Mouse (Mus musculus) MEL (cell line): Measurements from ENCODE around the gene Mrvi1. TPM values are rescaled to one million over a fixed set of nuclear protein-coding genes. Genes with fewer than 3 reads are reported as not detected.

Experiments
- DNase-seq: peaks from one replicate; pipeline ENCODE4 v3.0.0; 2011; ENCODE audit warnings: low read depth, low spot score
- H3K27ac ChIP-seq: 2 replicates; pipeline ENCODE4 v1.5.1; 2012; ENCODE audit warnings: low read depth, mild to moderate bottlenecking, control low read depth, low read length, moderate library complexity; ENCODE audit not compliant: control insufficient read depth
- H3K27me3 ChIP-seq, 2 experiments: fragments of 150-350 bp in 1 of 2; sonication (generic) in 1 of 2; 2 replicates each; pipeline ENCODE4 v1.6.1; 2012; ENCODE audit warnings: low read length in 2 of 2, mild to moderate bottlenecking in 2 of 2, improper control_type of control experiment in 1 of 2, moderate library complexity in 1 of 2; ENCODE audit not compliant: insufficient read depth in 2 of 2, control insufficient read depth in 1 of 2
- H3K36me3 ChIP-seq, 2 experiments: 2 replicates each; pipeline ENCODE4 v1.6.1; 2012 to 2014; ENCODE audit warnings: low read length in 2 of 2, improper control_type of control experiment in 1 of 2, inconsistent platforms in 1 of 2, mild to moderate bottlenecking in 1 of 2; ENCODE audit not compliant: insufficient read depth in 2 of 2, control insufficient read depth in 1 of 2
- H3K4me1 ChIP-seq, 2 experiments: fragments of 150-350 bp in 1 of 2; sonication (generic) in 1 of 2; 2 replicates each; pipeline ENCODE4 v1.6.1; 2012; ENCODE audit warnings: low read length in 2 of 2, improper control_type of control experiment in 1 of 2, mild to moderate bottlenecking in 1 of 2; ENCODE audit not compliant: insufficient read depth in 2 of 2, control insufficient read depth in 1 of 2
- H3K4me3 ChIP-seq, 2 experiments: fragments of 150-350 bp in 1 of 2; sonication (generic) in 1 of 2; 2 replicates each; pipeline ENCODE4 v1.5.1; 2012; ENCODE audit warnings: low read depth in 2 of 2, low read length in 2 of 2, mild to moderate bottlenecking in 2 of 2, moderate library complexity in 2 of 2, control low read depth in 1 of 2, improper control_type of control experiment in 1 of 2; ENCODE audit not compliant: control insufficient read depth in 1 of 2, insufficient read depth in 1 of 2
- H3K79me2 ChIP-seq: 2 replicates; pipeline ENCODE4 v1.6.1; 2012; ENCODE audit warnings: mild to moderate bottlenecking, low read length, moderate library complexity; ENCODE audit not compliant: control insufficient read depth, poor library complexity, insufficient read depth
- H3K9ac ChIP-seq: 2 replicates; pipeline ENCODE4 v1.6.1; 2012; ENCODE audit warnings: low read depth, mild to moderate bottlenecking, control low read depth, low read length, moderate library complexity; ENCODE audit not compliant: control insufficient read depth, poor library complexity, severe bottlenecking
- H3K9me3 ChIP-seq: fragments of 150-350 bp; sonication (generic); replicated peaks from 2 replicates; pipeline ENCODE4 v1.6.1; 2012; ENCODE audit warnings: mild to moderate bottlenecking, low read length, improper control_type of control experiment, moderate library complexity; ENCODE audit not compliant: insufficient read depth
- CHD1 ChIP-seq: IDR thresholded peaks from 2 replicates; pipeline ENCODE4 v1.6.1; 2012; ENCODE audit warnings: low read depth, mild to moderate bottlenecking, inconsistent platforms, low read length, improper control_type of control experiment
- EP300 ChIP-seq, 2 experiments: IDR thresholded peaks; 2 replicates each; pipeline ENCODE4 v1.6.1; 2011; ENCODE audit warnings: improper control_type of control experiment in 2 of 2, low read length in 2 of 2, low read depth in 1 of 2, mild to moderate bottlenecking in 1 of 2
- ETS1 ChIP-seq: IDR thresholded peaks from 2 replicates; pipeline ENCODE4 v1.6.1; 2012; ENCODE audit warnings: low read depth, mild to moderate bottlenecking, inconsistent platforms, low read length, improper control_type of control experiment, moderate library complexity
- GATA1 ChIP-seq: IDR thresholded peaks from 2 replicates; pipeline ENCODE4 v1.6.1; 2011; ENCODE audit warnings: low read depth, low read length, improper control_type of control experiment
- HCFC1 ChIP-seq: IDR thresholded peaks from 2 replicates; pipeline ENCODE4 v1.6.1; 2012; ENCODE audit warnings: low read depth, mild to moderate bottlenecking, inconsistent platforms, low read length, improper control_type of control experiment, moderate library complexity
- JUND ChIP-seq: IDR thresholded peaks from 2 replicates; pipeline ENCODE4 v1.6.1; 2011; ENCODE audit warnings: low read depth, mild to moderate bottlenecking, improper control_type of control experiment, low read length
- KAT2A ChIP-seq: conservative IDR thresholded peaks from 2 replicates; pipeline ENCODE4 v1.6.1; 2012; ENCODE audit warnings: low read depth, low read length, improper control_type of control experiment, inconsistent platforms
- MEF2A ChIP-seq: IDR thresholded peaks from 2 replicates; pipeline ENCODE4 v1.6.1; 2014; ENCODE audit warnings: low read depth, mild to moderate bottlenecking, inconsistent platforms, low read length, improper control_type of control experiment; ENCODE audit not compliant: poor library complexity, insufficient replicate concordance, severe bottlenecking; ENCODE audit errors: extremely low read depth
- MXI1 ChIP-seq: IDR thresholded peaks from 2 replicates; pipeline ENCODE4 v1.6.1; 2011; ENCODE audit warnings: mild to moderate bottlenecking, low read depth, low read length, improper control_type of control experiment
- POLR2A ChIP-seq, 2 experiments: IDR thresholded peaks; 2 replicates each; pipeline ENCODE4 v1.6.1; 2011 to 2012; ENCODE audit warnings: low read length in 2 of 2, mild to moderate bottlenecking in 2 of 2, control low read depth in 1 of 2, improper control_type of control experiment in 1 of 2, low read depth in 1 of 2, moderate library complexity in 1 of 2; ENCODE audit not compliant: control insufficient read depth in 1 of 2, insufficient read depth in 1 of 2, poor library complexity in 1 of 2
- RCOR1 ChIP-seq: IDR thresholded peaks from 2 replicates; pipeline ENCODE4 v1.6.1; 2012; ENCODE audit warnings: low read depth, mild to moderate bottlenecking, inconsistent platforms, low read length, improper control_type of control experiment
- SIN3A ChIP-seq: IDR thresholded peaks from 2 replicates; pipeline ENCODE4 v1.6.1; 2012; ENCODE audit warnings: low read length, improper control_type of control experiment, inconsistent platforms
- UBTF ChIP-seq: IDR thresholded peaks from 2 replicates; pipeline ENCODE4 v1.6.1; 2012; ENCODE audit warnings: low read depth, mild to moderate bottlenecking, inconsistent platforms, low read length, improper control_type of control experiment, moderate library complexity, borderline replicate concordance; ENCODE audit not compliant: insufficient read depth
- USF1 ChIP-seq: IDR thresholded peaks from 2 replicates; pipeline ENCODE4 v1.6.1; 2014; ENCODE audit warnings: low read depth, mild to moderate bottlenecking, inconsistent platforms, low read length, improper control_type of control experiment, moderate library complexity
- USF2 ChIP-seq, 2 experiments: IDR thresholded peaks; 2 replicates each; pipeline ENCODE4 v1.6.1; 2011 to 2012; ENCODE audit warnings: improper control_type of control experiment in 2 of 2, low read length in 2 of 2, borderline replicate concordance in 1 of 2, inconsistent platforms in 1 of 2, low read depth in 1 of 2, mild to moderate bottlenecking in 1 of 2; ENCODE audit not compliant: insufficient read depth in 1 of 2
- ZMIZ1 ChIP-seq: IDR thresholded peaks from 2 replicates; pipeline ENCODE4 v1.6.1; 2012; ENCODE audit warnings: low read depth, mild to moderate bottlenecking, inconsistent platforms, low read length, improper control_type of control experiment, moderate library complexity
- polyA plus RNA-seq, 2 experiments: library from polyadenylated mRNA; stranded (reverse) in 1 of 2; unstranded in 1 of 2; fragments of >175 nt in 1 of 2; fragments of >200 nt in 1 of 2; gene quantifications; 2 replicates each; pipeline versions ENCODE4 v1.2.1 to v1.2.4; 2012; ENCODE audit warnings: low replicate concordance in 2 of 2, low read depth in 1 of 2; ENCODE audit not compliant: insufficient read length in 2 of 2, insufficient read depth in 1 of 2, missing spikeins in 1 of 2
- total RNA-seq: library from RNA; depleted of rRNA; stranded (reverse); fragments of 300-350 nt; gene quantifications from 2 replicates; pipeline ENCODE4 v1.2.3, GENCODE M21; 2012

Mrvi1 gene
- total and polyA plus RNA-seq, 3 experiments: 0.19 to 0.92 TPM; not detected in 1

DNA sequence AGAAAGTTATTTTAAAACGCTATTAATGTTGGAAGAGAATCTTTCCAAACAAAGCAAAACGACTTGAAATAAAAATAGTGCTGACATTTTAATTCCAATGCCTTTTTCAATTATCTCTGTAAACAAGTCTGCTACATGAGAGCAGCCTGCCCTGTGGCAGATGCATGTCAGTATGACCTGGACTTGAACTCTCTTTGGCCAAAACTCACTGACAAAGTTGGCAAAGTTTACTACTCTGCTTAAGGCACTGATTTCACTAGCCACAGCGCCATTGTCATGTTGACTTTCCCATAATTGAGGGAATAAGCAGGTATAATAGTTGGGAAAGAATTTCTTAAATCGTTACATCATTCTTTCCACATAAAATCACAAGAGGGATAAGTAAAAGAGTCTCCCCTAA is 38.6 kb upstream of the Mrvi1 start:
- no peaks in the 10 kb centered on the region for H3K79me2 ChIP-seq
- no peak overlapping the region for H3K27ac ChIP-seq
- peaks cover 0 to 4% of the 10 kb centered on the region in 2 experiments; a peak in 1 of 4 replicates for H3K4me1 ChIP-seq
- no peak for TF ChIP-seq EP300 (IDR thresholded peaks at IDR 0.05; ENCODE audit: low read depth in 1 of 2, low read length in 2 of 2)
- TF ChIP-seq UBTF: no peak
- no peak for TF ChIP-seq CHD1
- no peak for TF ChIP-seq USF2 (IDR thresholded peaks at IDR 0.05; ENCODE audit: borderline replicate concordance in 1 of 2, insufficient read depth in 1 of 2, low read depth in 1 of 2, low read length in 2 of 2)
- TF ChIP-seq GATA1: no peak
- no peak for TF ChIP-seq HCFC1
- no peak for TF ChIP-seq MEF2A
- TF ChIP-seq MXI1: no peak
- TF ChIP-seq USF1: no peak
- no peak for TF ChIP-seq KAT2A
- TF ChIP-seq JUND: no peak
- no peak for TF ChIP-seq ZMIZ1
- no peak for TF ChIP-seq SIN3A
- H3K4me3 ChIP-seq: no peak overlapping the region
- no peak for DNase-seq
- no peaks in the 10 kb centered on the region for H3K36me3 ChIP-seq
- H3K9me3 ChIP-seq: no peaks in the 10 kb centered on the region
- no peaks in the 10 kb centered on the region for H3K27me3 ChIP-seq
- H3K9ac ChIP-seq: no peak overlapping the region

DNA sequence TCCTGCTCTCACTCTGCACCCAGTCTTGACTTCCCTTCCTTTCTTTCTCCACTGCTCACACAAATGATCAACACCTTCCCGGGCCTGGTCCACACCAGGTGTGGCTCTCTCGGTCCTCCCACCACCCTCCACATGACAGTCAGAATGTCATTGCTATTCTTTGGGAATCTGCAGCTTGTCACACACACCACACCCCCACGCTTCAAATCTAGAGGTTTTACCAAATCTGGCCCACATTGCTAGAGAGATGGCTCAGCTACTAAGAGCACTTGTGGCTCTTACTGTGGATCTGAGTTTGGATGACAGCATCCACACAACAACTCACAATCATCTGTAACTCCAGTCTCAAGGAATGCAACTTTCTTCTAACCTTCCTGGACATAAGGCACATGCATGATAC is 34.7 kb upstream of the Mrvi1 start:
- H3K4me1 ChIP-seq: peaks cover 0 to 11% of the 10 kb centered on the region in 2 experiments; a peak in 2 of 4 replicates
- H3K9ac ChIP-seq: no peak overlapping the region
- no peak overlapping the region for H3K4me3 ChIP-seq
- no peak for DNase-seq
- H3K27ac ChIP-seq: no peak overlapping the region
- no peaks in the 10 kb centered on the region for H3K27me3 ChIP-seq
- no peaks in the 10 kb centered on the region for H3K79me2 ChIP-seq
- H3K9me3 ChIP-seq: no peaks in the 10 kb centered on the region
- H3K36me3 ChIP-seq: peaks cover 0 to 2% of the 10 kb centered on the region in 2 experiments; a peak in 2 of 4 replicates
- TF ChIP-seq POLR2A (IDR thresholded peaks at IDR 0.05; ENCODE audit: control insufficient read depth in 1 of 2, insufficient read depth in 1 of 2, low read depth in 1 of 2, low read length in 2 of 2, poor library complexity in 1 of 2): no peak
- TF ChIP-seq ZMIZ1: no peak
- no peak for TF ChIP-seq RCOR1
- no peak for TF ChIP-seq ETS1
- TF ChIP-seq, all 39 proteins: peak for 0
